Mouse (Mus musculus): ENCODE measurements at regions not wholly inside any gene's neighbourhood (a gene's known extent, or its start where the extent isn't known, plus 50 kb on each side); places are given as distances from the start of the nearest gene placed in this dataset.

DNA sequence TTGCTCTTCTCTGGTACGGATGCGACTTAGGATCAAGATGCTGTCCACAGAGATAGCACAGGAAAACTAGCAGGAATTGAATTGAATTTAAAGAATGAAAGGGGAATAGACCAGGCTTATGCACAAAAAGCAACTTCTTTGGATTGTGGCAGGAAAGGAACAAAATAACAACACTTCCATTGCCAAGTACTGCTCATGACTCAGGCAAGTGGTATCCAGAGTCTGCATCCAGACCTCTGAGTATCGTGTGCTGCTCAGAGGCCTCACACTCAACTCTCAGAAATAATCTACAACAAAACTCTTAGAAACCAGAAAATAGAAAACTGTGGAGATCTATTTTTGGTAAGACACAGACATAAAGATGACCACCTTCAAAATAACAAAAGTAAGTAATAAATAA is 176.1 kb upstream of the Egflam start:
- DNase-seq (ENCODE audit: low read depth, low spot score): peak; percentile 91

- DNase-seq (ENCODE audit: low read depth, low spot score): peak; percentile 82
These were observed 176.6 kb upstream of the Egflam start for GRCm38 (mm10) chr15:7574811-7575210.

- DNase-seq (ENCODE audit: low read depth, low spot score): no peak
These were observed 180.2 kb upstream of the Egflam start for GRCm38 (mm10) chr15:7578439-7578838.

- no peak for DNase-seq (ENCODE audit: low read depth, low spot score)
These were observed 189.0 kb upstream of the Egflam start for GRCm38 (mm10) chr15:7587210-7587609.

- DNase-seq (ENCODE audit: low read depth, low spot score): no peak
These were observed 193.3 kb upstream of the Egflam start for GRCm38 (mm10) chr15:7591486-7591885.

DNA sequence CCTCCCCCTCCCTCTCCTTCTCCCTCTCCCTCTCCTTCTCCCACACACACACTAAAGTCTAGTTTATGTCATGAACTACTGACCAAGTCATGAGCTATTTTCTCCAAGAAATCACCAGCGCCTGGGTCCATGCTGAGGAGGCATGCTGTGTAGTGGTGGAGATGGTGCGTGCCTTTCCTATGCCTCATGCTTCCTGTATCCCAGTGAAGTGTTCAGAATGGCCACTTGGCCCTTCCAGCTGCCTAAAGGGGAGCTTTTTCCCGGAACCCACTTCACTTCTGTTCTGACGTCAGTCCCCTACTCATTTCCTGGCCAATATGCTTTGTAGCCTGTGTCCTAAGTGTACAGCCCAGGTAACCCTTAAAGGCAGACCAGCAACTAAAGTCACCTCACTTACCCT is 199.1 kb upstream of the Egflam start:
- DNase-seq (ENCODE audit: low read depth, low spot score): peak; percentile 27

DNA sequence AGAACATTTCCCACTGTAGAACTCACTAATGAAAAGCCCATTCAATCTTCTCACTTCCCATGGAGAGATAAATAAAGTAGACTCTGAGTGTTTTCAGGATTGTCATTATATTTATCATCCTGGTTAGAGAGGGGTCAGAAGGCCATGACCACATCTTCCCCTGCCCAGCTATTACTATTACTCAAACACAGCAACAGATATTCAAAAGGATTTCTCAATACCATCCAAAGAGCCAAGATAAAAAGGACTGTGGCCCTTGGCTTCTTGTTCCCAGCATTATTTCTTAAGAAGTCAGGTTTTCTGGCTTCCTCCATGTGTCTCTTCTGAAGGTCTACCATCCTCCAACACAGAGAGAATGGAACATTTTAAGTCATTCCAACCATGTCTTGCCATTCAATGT is 199.6 kb upstream of the Egflam start:
- DNase-seq (ENCODE audit: low read depth, low spot score): peak; percentile 25

GRCm38 (mm10) chr15:7601540-7601939 is 203.3 kb upstream of the Egflam start:
- no peak for DNase-seq (ENCODE audit: low read depth, low spot score)

- no peak for DNase-seq (ENCODE audit: low read depth, low spot score)
These were observed 205.8 kb upstream of the Gdnf start for GRCm38 (mm10) chr15:7604847-7605246.

DNA sequence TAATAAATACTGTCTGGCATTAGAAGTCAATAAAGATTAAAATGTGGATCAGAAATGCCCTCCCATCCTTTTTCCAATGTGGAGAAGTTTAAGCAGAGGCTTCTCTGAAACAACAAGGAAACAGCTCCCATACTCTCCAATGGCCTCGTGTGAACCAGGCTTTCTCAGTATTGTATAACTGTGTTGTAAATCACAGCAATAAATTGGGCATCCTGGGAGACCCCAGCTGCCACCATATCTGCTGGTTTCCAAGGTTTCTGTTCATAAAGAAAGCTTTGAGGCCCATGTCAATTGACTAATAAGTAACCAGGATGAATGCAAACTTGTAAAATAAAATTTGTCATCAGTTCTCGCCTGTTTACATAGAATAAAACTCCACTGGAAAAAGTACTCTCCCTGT is 192.7 kb upstream of the Gdnf start:
- no peak for DNase-seq (ENCODE audit: low read depth, low spot score)

DNA sequence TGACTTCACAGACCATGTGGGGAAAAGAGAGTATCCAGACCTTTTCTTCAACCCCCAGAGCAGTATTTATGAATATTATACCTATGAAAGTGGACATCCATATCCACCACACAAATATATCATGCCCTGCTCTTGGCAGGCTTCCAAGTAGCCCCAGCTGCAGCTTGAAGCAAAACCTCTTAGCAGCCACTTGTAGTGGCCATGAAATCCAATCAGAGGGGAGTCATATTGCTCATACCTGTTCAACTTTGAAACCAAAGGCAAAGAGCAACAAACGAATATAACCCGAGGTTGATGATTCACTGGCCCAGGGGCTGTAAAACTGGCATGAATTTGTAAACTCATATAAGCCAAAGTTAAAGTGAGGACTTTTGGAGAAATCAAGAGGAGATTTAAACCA is 187.6 kb upstream of the Gdnf start:
- peak; percentile 39 for DNase-seq (ENCODE audit: low read depth, low spot score)

- no peak for DNase-seq (ENCODE audit: low read depth, low spot score)
These were observed 185.8 kb upstream of the Gdnf start for GRCm38 (mm10) chr15:7624689-7625472.

DNA sequence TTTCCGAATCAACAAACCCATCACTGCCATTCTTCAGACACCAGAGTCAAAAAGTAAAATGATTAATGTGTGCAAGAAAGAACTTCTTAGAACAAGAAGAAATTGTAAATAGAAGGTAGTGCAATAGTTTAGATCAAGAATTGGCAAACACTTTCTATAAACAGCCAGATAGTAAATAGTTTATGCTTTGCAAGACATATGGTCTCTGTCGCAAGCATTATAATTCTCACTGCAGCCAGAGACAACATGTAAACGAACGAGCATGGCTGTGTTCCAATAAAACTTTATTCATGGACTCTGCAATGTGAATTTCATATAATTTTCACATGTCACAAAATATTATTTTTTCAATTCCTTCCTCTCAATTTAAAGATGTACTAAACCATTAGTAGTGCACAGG is 180.8 kb upstream of the Gdnf start:
- no peak for DNase-seq (ENCODE audit: low read depth, low spot score)

- DNase-seq (ENCODE audit: low read depth, low spot score): no peak
These were observed 175.4 kb upstream of the Gdnf start for GRCm38 (mm10) chr15:7635234-7635633.

- no peak for DNase-seq (ENCODE audit: low read depth, low spot score)
These were observed 171.2 kb upstream of the Gdnf start for GRCm38 (mm10) chr15:7639444-7639843.

- DNase-seq (ENCODE audit: low read depth, low spot score): no peak
These were observed 168.6 kb upstream of the Gdnf start for GRCm38 (mm10) chr15:7642075-7642474.

GRCm38 (mm10) chr15:7650705-7651104 is 159.9 kb upstream of the Gdnf start:
- no peak for DNase-seq (ENCODE audit: low read depth, low spot score)

DNA sequence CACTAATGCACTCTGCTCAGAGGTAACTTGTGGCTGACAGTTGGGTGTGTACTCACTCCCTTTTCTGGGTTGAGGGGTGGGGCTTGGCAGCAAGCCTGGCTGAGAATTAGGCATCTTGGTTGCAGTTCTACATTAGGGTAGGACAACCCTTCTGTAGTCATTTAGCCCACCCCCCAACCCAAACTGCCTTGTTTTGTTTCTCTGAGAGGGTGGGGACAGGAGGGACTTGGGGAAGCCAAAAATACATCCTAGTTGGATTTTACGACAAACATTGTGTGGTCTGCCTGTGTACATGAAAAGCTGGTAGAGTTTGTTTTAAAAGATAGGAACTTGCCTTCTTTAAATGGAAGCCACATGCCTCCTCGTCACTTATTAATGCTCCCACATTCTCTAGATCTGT is 146.8 kb upstream of the Gdnf start:
- DNase-seq (ENCODE audit: low read depth, low spot score): no peak

GRCm38 (mm10) chr15:7669631-7670030 is 141.0 kb upstream of the Gdnf start:
- no peak for DNase-seq (ENCODE audit: low read depth, low spot score)

- no peak for DNase-seq (ENCODE audit: low read depth, low spot score)
These were observed 133.7 kb upstream of the Gdnf start for GRCm38 (mm10) chr15:7676970-7677369.

- DNase-seq (ENCODE audit: low read depth, low spot score): peak; percentile 76
These were observed 131.9 kb upstream of the Gdnf start for GRCm38 (mm10) chr15:7678711-7679110.

DNA sequence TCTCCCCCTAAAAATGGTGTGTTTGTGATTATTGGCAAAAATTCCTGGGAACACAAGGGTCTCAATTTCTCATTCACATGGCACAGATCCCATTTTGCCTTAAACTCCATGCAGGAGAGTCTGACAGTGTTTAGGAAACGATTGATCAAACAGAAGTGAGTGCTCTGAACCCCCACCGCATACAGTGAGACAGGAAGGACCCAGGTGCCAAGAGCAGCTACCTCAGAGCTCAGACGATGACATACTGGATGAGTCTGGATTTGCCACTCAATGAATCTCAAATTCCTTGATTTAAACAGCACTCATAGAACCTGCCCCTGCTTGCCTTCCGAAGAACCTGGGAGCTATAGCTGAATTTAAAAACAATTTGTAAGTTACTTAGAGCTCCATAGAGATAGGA is 129.6 kb upstream of the Gdnf start:
- DNase-seq (ENCODE audit: low read depth, low spot score): no peak

- DNase-seq (ENCODE audit: low read depth, low spot score): no peak
These were observed 127.2 kb upstream of the Gdnf start for GRCm38 (mm10) chr15:7683235-7683974.
